Mouse (Mus musculus) neutrophil, adult 5-6 weeks (primary cell): ENCODE measurements around the gene Exoc6b. TPM values are rescaled to one million over a fixed set of nuclear protein-coding genes. Genes with fewer than 3 reads are reported as not detected.

ENCODE experiments used
- ATAC-seq: fragments of 151-379, 151-347 bp; 2 replicates; pipeline ENCODE4 v1.8.0; 2017; ENCODE audit warnings: mild to moderate bottlenecking, moderate TSS enrichment; ENCODE audit not compliant: insufficient number of reproducible peaks, poor library complexity, low FRiP score, severe bottlenecking; ENCODE audit errors: extremely low read depth
- total RNA-seq: library from RNA; stranded (forward); fragments of 200-1000 nt; gene quantifications from 2 replicates; pipeline ENCODE4 v1.2.3, GENCODE M21; 2017

Exoc6b gene
- total RNA-seq, 1 experiment from 2014 or later = 15.5 TPM

- no peak for ATAC-seq
Observed at GRCm38 (mm10) chr6:84580979-84581832, 488.1 kb downstream of the Exoc6b start.

GRCm38 (mm10) chr6:84579508-84579907 is 489.8 kb downstream of the Exoc6b start:
- no peak for ATAC-seq

- no peak for ATAC-seq
Observed at GRCm38 (mm10) chr6:84578928-84579327, 490.4 kb downstream of the Exoc6b start.

- no peak for ATAC-seq
Observed at GRCm38 (mm10) chr6:84577898-84578297, 491.4 kb downstream of the Exoc6b start.

- no peak for ATAC-seq
Observed at GRCm38 (mm10) chr6:84573905-84574660, 495.2 kb downstream of the Exoc6b start.

GRCm38 (mm10) chr6:84570039-84570438 is 499.3 kb downstream of the Exoc6b start:
- no peak for ATAC-seq

- no peak for ATAC-seq
Observed at GRCm38 (mm10) chr6:84569590-84569989, 499.7 kb downstream of the Exoc6b start.

- no peak for ATAC-seq
Observed at GRCm38 (mm10) chr6:84568880-84569279, 500.4 kb downstream of the Exoc6b start.

Other genes with a start within 250 kb of the Exoc6b start
- gene Spr, start 68.3 kb upstream of the Exoc6b start, total RNA-seq = 3.0 and 5.8 TPM in 2 replicates
- gene Emx1, start 117.9 kb upstream of the Exoc6b start, total RNA-seq = not detected in 2 replicates